Mouse (Mus musculus) cerebellum, adult 18-20 months (tissue): ENCODE measurements at regions not wholly inside any gene's neighbourhood (a gene's known extent, or its start where the extent isn't known, plus 50 kb on each side); places are given as distances from the start of the nearest gene placed in this dataset.

Experiments used
- DNase-seq, 2 experiments: peaks; one replicate each; pipeline ENCODE4 v3.0.0; 2021

GRCm38 (mm10) chr6:143287322-143287721 lies 120.3 kb downstream of the Etnk1 start:
- no peak for DNase-seq

GRCm38 (mm10) chr6:143288491-143289130 lies 121.6 kb downstream of the Etnk1 start:
- no peak for DNase-seq

- no peak for DNase-seq
These were observed 126.6 kb downstream of the Etnk1 start for GRCm38 (mm10) chr6:143293648-143294047.

GRCm38 (mm10) chr6:143298391-143298790 lies 131.4 kb downstream of the Etnk1 start:
- no peak for DNase-seq

GRCm38 (mm10) chr6:143301414-143301813 lies 134.4 kb downstream of the Etnk1 start:
- DNase-seq, result no peak

- no peak for DNase-seq
These were observed 140.3 kb downstream of the Etnk1 start for GRCm38 (mm10) chr6:143307327-143307726.

GRCm38 (mm10) chr6:143315859-143316258 lies 148.8 kb downstream of the Etnk1 start:
- no peak for DNase-seq

- DNase-seq, result no peak
These were observed 153.4 kb downstream of the Etnk1 start for GRCm38 (mm10) chr6:143320426-143320825.

GRCm38 (mm10) chr6:143324636-143325035 lies 157.6 kb downstream of the Etnk1 start:
- no peak for DNase-seq

GRCm38 (mm10) chr6:143326956-143327722 lies 160.1 kb downstream of the Etnk1 start:
- DNase-seq, result no peak

GRCm38 (mm10) chr6:143327788-143328187 lies 160.8 kb downstream of the Etnk1 start:
- no peak for DNase-seq

GRCm38 (mm10) chr6:143328202-143328601 lies 161.2 kb downstream of the Etnk1 start:
- DNase-seq, result no peak

- DNase-seq, result no peak
These were observed 162.1 kb downstream of the Etnk1 start for GRCm38 (mm10) chr6:143329096-143329495.

GRCm38 (mm10) chr6:143333493-143333892 lies 166.5 kb downstream of the Etnk1 start:
- no peak for DNase-seq

- no peak for DNase-seq
These were observed 169.6 kb downstream of the Etnk1 start for GRCm38 (mm10) chr6:143336574-143336973.

- no peak for DNase-seq
These were observed 182.0 kb downstream of the Etnk1 start for GRCm38 (mm10) chr6:143349000-143349399.

GRCm38 (mm10) chr6:143359320-143360032 lies 192.5 kb downstream of the Etnk1 start:
- no peak for DNase-seq

- no peak for DNase-seq
These were observed 194.2 kb downstream of the Etnk1 start for GRCm38 (mm10) chr6:143361149-143361725.

GRCm38 (mm10) chr6:143361963-143362362 lies 194.9 kb downstream of the Etnk1 start:
- DNase-seq, result no peak

GRCm38 (mm10) chr6:143365840-143366239 lies 198.8 kb downstream of the Etnk1 start:
- DNase-seq, result no peak

GRCm38 (mm10) chr6:143367804-143368203 lies 200.8 kb downstream of the Etnk1 start:
- DNase-seq, result no peak

GRCm38 (mm10) chr6:143368646-143369045 lies 201.6 kb downstream of the Etnk1 start:
- no peak for DNase-seq

- DNase-seq, result no peak
These were observed 205.5 kb downstream of the Etnk1 start for GRCm38 (mm10) chr6:143372487-143372886.
